Mouse (Mus musculus) embryonic facial prominence, embryonic 11.5 days (tissue): ENCODE measurements around the gene Pax3. TPM values are rescaled to one million over a fixed set of nuclear protein-coding genes. Genes with fewer than 3 reads are reported as not detected.

Experiments
- ATAC-seq: fragments of 200-750 bp; cut with Nextera tagmentation; replicated peaks from 2 replicates; pipeline ENCODE4 v1.8.0; 2017; ENCODE audit warnings: low read depth; ENCODE audit not compliant: insufficient number of reproducible peaks, low FRiP score, low TSS enrichment
- DNase-seq: peaks from one replicate; pipeline ENCODE4 v3.0.0-alpha.2; 2015; ENCODE audit warnings: low spot score
- H3K27ac ChIP-seq: fragments of 300-500 bp; sonication (generic); replicated peaks from 2 replicates; pipeline ENCODE4 v1.5.1; 2014; ENCODE audit warnings: mild to moderate bottlenecking, low read depth, low read length, control low read depth
- H3K27me3 ChIP-seq: fragments of 300-500 bp; sonication (generic); 2 replicates; pipeline ENCODE4 v1.6.1; 2014; ENCODE audit warnings: mild to moderate bottlenecking, low read length, moderate library complexity, mixed read lengths; ENCODE audit not compliant: control insufficient read depth, insufficient read depth
- H3K36me3 ChIP-seq: fragments of 300-500 bp; sonication (generic); replicated peaks from 2 replicates; pipeline ENCODE4 v1.6.1; 2014; ENCODE audit warnings: low read depth, mild to moderate bottlenecking, low read length, moderate library complexity, mixed read lengths; ENCODE audit not compliant: control insufficient read depth, insufficient read depth
- H3K4me1 ChIP-seq: fragments of 300-500 bp; sonication (generic); 2 replicates; pipeline ENCODE4 v1.6.1; 2014; ENCODE audit warnings: low read length, mixed read lengths; ENCODE audit not compliant: control insufficient read depth, insufficient read depth
- H3K4me2 ChIP-seq: fragments of 300-500 bp; sonication (generic); 2 replicates; pipeline ENCODE4 v1.6.1; 2014; ENCODE audit warnings: low read depth, mild to moderate bottlenecking, control low read depth, low read length, moderate library complexity
- H3K4me3 ChIP-seq: fragments of 300-500 bp; sonication (generic); 2 replicates; pipeline ENCODE4 v1.5.1; 2014; ENCODE audit warnings: low read depth, low read length, control low read depth
- H3K9ac ChIP-seq: fragments of 300-500 bp; sonication (generic); replicated peaks from 2 replicates; pipeline ENCODE4 v1.6.1; 2014; ENCODE audit warnings: mild to moderate bottlenecking, control low read depth, low read length
- H3K9me3 ChIP-seq: fragments of 300-500 bp; sonication (generic); replicated peaks from 2 replicates; pipeline ENCODE4 v1.6.1; 2016; ENCODE audit warnings: mild to moderate bottlenecking, low read length, inconsistent platforms, mixed read lengths; ENCODE audit not compliant: control insufficient read depth
- WGBS: fragments of 180-500 bp; shearing (Covaris S2); extraction: QIAGEN DNeasy Blood & Tissue Kit; methylation state at CpG from one replicate; pipeline ENCODE4 v1.1.7; 2014; 5-methylcytosine and 5-hydroxymethylcytosine counted together
- polyA plus RNA-seq: library from polyadenylated mRNA; unstranded; fragments of >200 nt; fragmentation: Nextera tagmentation; extraction: Ambion mirVana; gene quantifications from 2 replicates; pipeline ENCODE4 v1.2.1, GENCODE M21; 2014

Pax3 gene
- polyA plus RNA-seq, 1 experiment from 2014 or later: 16.2 TPM

DNA sequence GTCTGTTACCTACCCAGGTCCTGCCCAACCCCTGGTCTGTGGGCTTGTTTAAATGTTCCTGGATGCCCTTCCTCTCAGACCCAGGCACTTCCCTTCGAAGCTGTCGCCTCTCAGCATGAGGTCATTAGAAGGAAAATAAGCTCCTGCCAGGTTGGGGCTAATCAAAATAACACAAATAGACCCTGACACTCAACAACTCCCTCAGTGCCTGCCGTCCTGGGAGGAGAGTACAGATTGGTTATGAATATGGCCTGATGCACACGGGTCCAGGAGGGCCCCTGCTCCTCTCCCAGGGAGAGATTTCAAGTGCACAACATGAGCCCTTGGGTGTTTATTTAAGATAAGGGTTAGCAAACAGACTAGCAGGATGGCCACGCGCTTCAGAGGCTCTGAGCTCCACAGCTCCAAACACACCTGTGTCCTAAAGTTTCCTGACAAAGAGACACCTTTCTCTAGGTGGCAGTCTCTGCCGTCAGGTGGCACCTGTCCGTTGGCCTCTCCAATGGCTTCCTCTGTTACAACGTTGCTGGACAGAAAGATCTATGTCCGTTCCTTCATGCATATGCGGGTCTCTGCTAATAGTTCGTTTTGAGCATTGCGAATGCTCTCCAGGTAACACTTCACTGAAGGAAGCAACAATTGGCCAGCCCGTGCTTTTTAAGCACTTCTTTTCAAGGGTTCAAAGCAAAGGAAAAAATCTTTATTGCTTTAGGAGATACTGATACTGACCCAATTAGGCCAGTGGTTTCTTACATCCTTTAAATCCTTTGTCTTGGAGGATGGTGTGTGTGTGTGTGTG is 56.2 kb downstream of the Pax3 start:
- peaks cover 10% of the 10 kb centered on the region for H3K27me3 ChIP-seq
- no peak overlapping the region for H3K9ac ChIP-seq
- DNase-seq (peak; percentile 52), ATAC-seq (peak; percentile 67)
- no peak overlapping the region for H3K4me2 ChIP-seq
- no peak overlapping the region for H3K27ac ChIP-seq
- no peak overlapping the region for H3K4me3 ChIP-seq
- no peaks in the 10 kb centered on the region for H3K36me3 ChIP-seq
- WGBS: 3% methylated on average over 14 of the region's 14 CpGs
- H3K9me3 ChIP-seq: no peaks in the 10 kb centered on the region
- H3K4me1 ChIP-seq: no peaks in the 10 kb centered on the region; the same call in 1 of the 2 replicates

DNA sequence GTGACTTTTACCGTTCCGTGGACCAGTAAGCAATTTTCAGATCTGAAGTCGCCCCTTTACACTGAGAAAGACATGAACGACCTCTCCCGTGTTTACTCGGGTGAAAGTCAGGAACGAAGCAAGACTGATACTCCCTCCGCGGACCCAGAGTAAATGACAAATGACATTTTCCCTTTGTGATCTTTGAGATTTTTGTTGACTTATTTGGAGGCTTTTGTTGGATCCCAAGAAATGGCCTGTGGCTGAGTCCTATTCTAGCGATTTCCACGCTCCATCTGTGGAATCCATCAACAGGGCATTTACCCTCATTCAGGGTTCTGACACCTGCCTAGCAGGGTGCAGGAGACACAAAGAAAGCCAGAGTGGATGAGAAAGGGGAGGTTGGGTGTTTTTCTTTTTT is 57.6 kb downstream of the Pax3 start:
- H3K27ac ChIP-seq: no peak overlapping the region
- H3K9ac ChIP-seq: no peak overlapping the region
- no peaks in the 10 kb centered on the region for H3K9me3 ChIP-seq
- H3K4me2 ChIP-seq: no peak overlapping the region
- 7% methylated on average over 11 of the region's 11 CpGs for WGBS
- ATAC-seq: no peak
- H3K36me3 ChIP-seq: no peaks in the 10 kb centered on the region
- DNase-seq: no peak
- H3K27me3 ChIP-seq: peaks cover 10% of the 10 kb centered on the region
- H3K4me1 ChIP-seq: no peaks in the 10 kb centered on the region; the same call in 1 of the 2 replicates
- H3K4me3 ChIP-seq: no peak overlapping the region

DNA sequence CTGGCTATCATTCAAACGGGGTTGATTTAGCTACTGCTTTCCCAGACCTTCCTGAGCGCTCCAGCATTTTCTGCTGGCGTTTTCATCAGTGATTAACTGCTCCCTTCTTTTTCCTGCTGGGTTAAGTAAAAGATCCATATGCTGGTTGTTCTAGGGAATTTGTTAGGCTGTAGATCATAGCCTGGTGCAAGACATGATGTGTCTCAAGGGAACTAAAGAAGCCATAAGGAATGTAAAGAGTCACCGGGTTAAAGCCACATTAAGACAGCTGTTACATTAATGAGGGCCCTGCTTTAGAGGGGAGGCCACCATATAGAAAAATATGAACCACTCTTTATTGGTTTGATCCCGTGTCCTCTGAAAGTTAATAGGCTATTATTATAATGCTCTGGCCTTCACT is 67.7 kb downstream of the Pax3 start:
- Histone ChIP-seq H3K4me2 (no peak overlapping the region), H3K4me3 (no peak overlapping the region), H3K27ac (no peak overlapping the region), H3K36me3 (no peaks in the 10 kb centered on the region), H3K4me1 (no peaks in the 10 kb centered on the region), H3K27me3 (no peaks in the 10 kb centered on the region), H3K9me3 (no peaks in the 10 kb centered on the region), H3K9ac (no peak overlapping the region)
- no peak for ATAC-seq
- DNase-seq: no peak
- WGBS: 36% methylated on average over 5 of the region's 5 CpGs

DNA sequence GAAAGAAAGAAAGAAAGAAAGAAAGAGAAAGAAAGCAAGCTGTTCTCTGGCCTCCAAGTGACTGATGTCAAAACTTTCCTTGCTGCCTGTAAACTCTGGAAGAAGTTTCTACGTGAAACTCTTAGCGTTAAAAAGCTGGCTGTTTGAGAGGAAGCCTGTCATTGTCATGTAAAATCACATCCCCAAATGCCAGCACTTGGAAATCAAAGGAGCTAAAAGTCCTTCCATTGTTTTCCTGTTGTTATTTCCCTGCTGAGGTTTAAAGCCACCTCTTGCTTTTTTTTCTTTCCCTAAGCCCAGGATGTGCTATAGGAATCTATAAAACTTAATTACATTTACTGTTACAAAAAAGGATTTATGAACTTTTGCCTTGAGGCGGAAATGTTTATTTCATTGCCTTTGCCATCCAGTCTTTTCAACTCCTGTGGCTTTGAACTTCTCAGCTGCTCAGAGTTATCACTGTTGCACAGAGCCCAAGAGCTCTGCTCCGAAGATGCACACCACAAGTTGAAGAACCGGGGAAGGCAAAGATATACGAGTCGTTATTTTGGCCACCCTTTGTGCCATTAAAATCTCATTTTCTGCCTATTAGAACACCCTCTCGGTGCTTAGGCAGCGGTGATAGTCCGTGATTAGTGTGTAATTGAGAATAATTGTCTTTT is 76.9 kb downstream of the Pax3 start:
- Histone ChIP-seq H3K27me3 (no peaks in the 10 kb centered on the region), H3K4me3 (no peak overlapping the region), H3K4me1 (no peaks in the 10 kb centered on the region), H3K27ac (no peak overlapping the region), H3K9ac (no peak overlapping the region), H3K4me2 (no peak overlapping the region), H3K9me3 (no peaks in the 10 kb centered on the region), H3K36me3 (no peaks in the 10 kb centered on the region)
- DNase-seq (no peak), ATAC-seq (no peak)
- WGBS: 37% methylated on average over 10 of the region's 10 CpGs

DNA sequence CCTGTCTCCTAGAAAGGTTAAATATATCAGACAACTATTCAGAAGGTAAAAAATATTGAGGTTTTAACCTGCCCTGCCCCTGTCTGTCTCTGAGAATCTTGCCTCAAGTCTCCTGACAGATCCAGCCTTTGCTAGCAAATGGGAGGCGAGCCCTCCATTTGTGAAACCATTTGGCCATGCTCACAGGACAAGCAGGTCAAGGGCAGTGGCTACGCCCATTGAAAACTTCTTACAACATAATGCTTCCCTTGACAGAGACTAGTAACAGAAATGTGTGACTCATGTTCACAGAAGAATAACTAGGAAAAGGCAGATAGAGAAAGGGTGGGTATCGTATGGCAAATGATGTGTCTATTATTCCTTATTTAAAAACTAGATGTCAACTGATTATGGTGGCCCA is 80.9 kb downstream of the Pax3 start:
- 85% methylated on average over 3 of the region's 3 CpGs for WGBS
- ATAC-seq: no peak

DNA sequence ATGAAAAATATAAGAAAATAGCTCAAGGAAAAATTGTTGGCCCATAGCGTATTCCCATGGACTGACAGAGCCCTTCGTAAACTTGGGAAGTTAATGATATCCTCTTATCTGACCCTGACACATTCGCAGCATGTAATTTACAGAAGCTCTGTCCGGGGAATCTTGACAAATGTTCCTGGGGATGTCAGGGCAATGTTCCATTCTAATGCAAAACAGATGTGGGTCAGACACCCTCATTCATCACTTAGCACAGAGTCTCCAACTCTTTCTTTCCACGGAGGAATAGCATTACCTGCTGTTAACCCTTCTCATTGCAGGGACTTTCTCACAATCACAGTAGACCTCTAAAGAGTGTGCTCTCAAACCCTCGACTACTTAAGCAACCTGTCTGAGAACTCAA is 86.6 kb downstream of the Pax3 start:
- H3K4me2 ChIP-seq: no peak overlapping the region
- 0 out of 2 replicates have a peak, but pooled peaks cover 2% of the 10 kb centered on the region for H3K27me3 ChIP-seq
- H3K9me3 ChIP-seq: no peaks in the 10 kb centered on the region
- H3K4me1 ChIP-seq: no peaks in the 10 kb centered on the region
- no peaks in the 10 kb centered on the region for H3K36me3 ChIP-seq
- 17% methylated on average over 6 of the region's 6 CpGs for WGBS
- no peak overlapping the region for H3K9ac ChIP-seq
- no peak for ATAC-seq
- no peak overlapping the region for H3K27ac ChIP-seq
- no peak for DNase-seq
- no peak overlapping the region for H3K4me3 ChIP-seq

More for the DNA sequence above, 80.9 kb downstream of the Pax3 start:
- Histone ChIP-seq H3K9ac (no peak overlapping the region), H3K27ac (no peak overlapping the region), H3K36me3 (no peaks in the 10 kb centered on the region), H3K9me3 (no peaks in the 10 kb centered on the region), H3K4me1 (no peaks in the 10 kb centered on the region), H3K27me3 (no peaks in the 10 kb centered on the region), H3K4me3 (no peak overlapping the region), H3K4me2 (no peak overlapping the region)
- DNase-seq: no peak

DNA sequence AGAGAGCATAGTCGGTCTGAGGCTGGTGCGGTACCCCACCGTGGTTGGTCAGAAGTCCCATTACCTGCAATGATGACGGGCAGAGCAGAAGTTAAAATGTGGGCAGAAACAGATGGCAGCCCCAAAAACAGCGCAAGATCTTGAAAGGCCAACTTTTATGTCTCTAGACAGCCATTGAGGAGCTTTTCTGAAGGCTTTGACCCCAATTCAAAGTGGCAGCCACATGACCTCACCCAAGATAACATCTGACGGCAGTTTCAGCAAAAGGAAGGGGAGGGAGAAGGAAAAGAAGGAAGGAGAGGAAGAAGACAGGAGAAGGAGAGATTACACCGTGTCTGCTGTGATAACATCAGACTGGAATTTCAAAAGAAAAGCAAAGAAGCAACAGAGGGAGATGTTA is 93.4 kb downstream of the Pax3 start:
- no peak for ATAC-seq
- Histone ChIP-seq H3K4me1 (no peaks in the 10 kb centered on the region), H3K9me3 (no peaks in the 10 kb centered on the region), H3K27ac (no peak overlapping the region), H3K27me3 (no peaks in the 10 kb centered on the region), H3K36me3 (no peaks in the 10 kb centered on the region; the same call in 1 of the 2 replicates), H3K4me3 (no peak overlapping the region), H3K4me2 (no peak overlapping the region), H3K9ac (no peak overlapping the region)
- DNase-seq: no peak
- WGBS: 51% methylated on average over 7 of the region's 7 CpGs

DNA sequence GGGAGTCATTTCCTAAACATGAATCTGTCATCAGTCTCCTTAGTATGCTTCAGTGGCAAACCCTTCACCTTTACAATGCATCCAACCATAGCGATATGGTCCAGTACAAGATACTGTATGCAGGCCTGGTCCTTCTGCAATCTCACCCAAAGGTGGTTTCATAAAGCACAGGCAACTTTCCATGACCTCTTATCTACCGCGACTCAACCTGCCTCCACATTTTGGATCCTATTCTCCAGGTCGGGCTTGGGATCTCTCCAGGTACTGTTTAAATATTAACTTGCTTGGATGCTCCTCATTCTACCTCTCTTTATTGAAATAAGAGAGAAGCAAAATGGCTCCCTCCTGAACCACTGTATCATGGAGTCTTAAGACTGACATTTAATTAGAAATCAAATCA is 103.3 kb downstream of the Pax3 start:
- no peak overlapping the region for H3K4me2 ChIP-seq
- H3K4me1 ChIP-seq: no peaks in the 10 kb centered on the region
- H3K4me3 ChIP-seq: no peak overlapping the region
- H3K36me3 ChIP-seq: no peaks in the 10 kb centered on the region
- H3K27me3 ChIP-seq: no peaks in the 10 kb centered on the region
- 94% methylated on average over 4 of the region's 4 CpGs for WGBS
- no peak overlapping the region for H3K9ac ChIP-seq
- H3K27ac ChIP-seq: no peak overlapping the region
- ATAC-seq: no peak
- DNase-seq: no peak
- no peaks in the 10 kb centered on the region for H3K9me3 ChIP-seq
